Mouse (Mus musculus): ENCODE measurements around the gene Gfer. TPM values are rescaled to one million over a fixed set of nuclear protein-coding genes. Genes with fewer than 3 reads are reported as not detected.

Gfer gene
- polyA plus RNA-seq, 1 experiment from 2014 or later = 49.5 TPM

DNA sequence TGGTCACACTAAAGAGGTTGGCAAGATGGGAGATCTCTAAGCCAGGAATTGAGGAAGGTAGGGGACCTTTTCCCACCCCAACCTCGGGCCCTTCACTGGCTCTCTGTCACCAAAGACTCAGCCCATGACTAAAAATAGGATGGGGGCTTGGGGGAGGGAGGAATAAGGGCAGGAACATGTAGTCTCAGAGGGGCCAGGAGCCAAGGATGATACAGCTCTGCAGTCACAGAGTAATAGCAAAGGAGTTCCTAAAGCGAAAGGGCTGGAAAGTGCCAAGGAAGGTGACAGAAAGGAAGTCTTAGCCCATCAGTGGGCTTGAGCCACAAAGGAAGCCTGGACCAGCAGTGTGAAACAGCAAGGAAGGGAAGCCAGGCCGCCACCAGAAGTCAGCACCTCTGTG, 44.1 kb downstream of the Gfer start:
- Histone ChIP-seq H3K9me3 (replicated peaks) (no peaks in the 10 kb centered on the region), H3K36me3 (no peaks in the 10 kb centered on the region), H3K9ac (0 out of 2 replicates have a peak overlapping the region, but pooled peaks have one; percentile 3), H3K27ac (no peak overlapping the region), H3K4me2 (no peak overlapping the region), H3K27me3 (peaks cover 20% of the 10 kb centered on the region), H3K4me1 (peaks cover 36% of the 10 kb centered on the region), H3K4me3 (replicated peaks) (no peak overlapping the region)
- WGBS = 65% methylated on average over 3 of the region's 3 CpGs
- no peak for ATAC-seq (replicated peaks; ENCODE audit: low FRiP score)

DNA sequence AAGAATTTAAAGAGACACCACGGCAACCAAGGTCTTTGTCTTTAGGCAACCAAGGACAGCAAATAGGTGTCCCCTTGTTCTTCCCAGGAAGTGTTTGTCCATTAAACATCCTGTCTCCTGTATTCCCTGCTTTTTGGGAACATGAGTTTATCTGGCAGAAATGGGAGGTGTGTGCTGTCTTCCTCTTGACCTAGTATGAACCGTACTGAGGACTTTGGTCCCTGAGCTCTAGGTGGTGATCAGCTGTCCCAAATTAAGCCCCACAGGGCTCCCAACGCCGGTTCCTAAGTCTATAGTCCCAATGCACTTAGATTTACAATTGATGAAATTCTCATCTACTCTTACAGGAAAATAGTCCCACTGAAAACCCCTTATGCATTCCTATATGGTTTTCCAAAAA, 45.2 kb downstream of the Gfer start:
- 78% methylated on average over 4 of the region's 4 CpGs for WGBS
- no peak for ATAC-seq (replicated peaks; ENCODE audit: low FRiP score)
- Histone ChIP-seq H3K9me3 (replicated peaks) (no peaks in the 10 kb centered on the region), H3K27ac (0 out of 2 replicates have a peak overlapping the region, but pooled peaks have one; percentile 84), H3K4me3 (replicated peaks) (no peak overlapping the region; the same call in 1 of the 2 replicates), H3K4me2 (peak overlapping the region; percentile 99), H3K4me1 (peaks cover 38% of the 10 kb centered on the region), H3K27me3 (peaks cover 12% of the 10 kb centered on the region), H3K36me3 (no peaks in the 10 kb centered on the region), H3K9ac (no peak overlapping the region)

GRCm38 (mm10) chr17:24650070-24650616, 45.8 kb downstream of the Gfer start, which contains the start of gene Slc9a3r2:
TSS of gene Slc9a3r2 (minus strand) at chr17:24650327.
- H3K4me3 ChIP-seq (replicated peaks) = peak within 1 kb of the TSS; percentile 87
- H3K27me3 ChIP-seq = peaks cover 12% of the 10 kb centered on the region
- peak within 1 kb of the TSS; percentile 84 for H3K27ac ChIP-seq
- peaks cover 45% of the 10 kb centered on the region for H3K4me1 ChIP-seq
- no peaks in the 10 kb centered on the region for H3K9me3 ChIP-seq (replicated peaks)
- no peaks in the 10 kb centered on the region for H3K36me3 ChIP-seq
- 1% methylated on average over 41 of the region's 41 CpGs for WGBS
- ATAC-seq (replicated peaks; ENCODE audit: low FRiP score) = peak; percentile 76
- peak within 1 kb of the TSS; percentile 89 for H3K9ac ChIP-seq
- H3K4me2 ChIP-seq = peak within 1 kb of the TSS; percentile 99

DNA sequence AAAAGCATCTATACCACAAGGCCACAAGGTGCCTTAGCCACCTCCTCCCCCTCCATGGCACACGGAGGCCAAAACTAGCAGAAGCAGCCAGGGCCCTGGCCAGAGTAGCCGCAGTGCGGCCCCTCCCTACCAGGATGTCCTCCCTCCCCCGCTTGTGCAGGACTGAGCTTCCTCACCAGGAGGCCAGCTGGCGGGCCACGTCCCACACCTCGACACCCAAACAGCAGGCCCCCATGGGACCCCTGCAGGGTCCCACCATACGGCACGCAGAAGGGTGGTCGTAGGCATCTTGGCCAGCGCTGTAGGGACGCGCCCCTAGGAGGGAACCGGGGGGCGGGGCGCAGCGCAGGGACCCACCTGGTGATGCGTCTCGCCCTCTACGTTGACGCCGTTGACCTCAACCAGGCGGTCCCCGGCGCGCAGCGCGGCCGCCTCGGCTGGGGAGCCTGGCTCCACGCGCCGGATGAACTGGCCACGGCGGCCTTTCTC, 46.3 kb downstream of the Gfer start:
- peak; percentile 40 for ATAC-seq (replicated peaks; ENCODE audit: low FRiP score)
- Histone ChIP-seq H3K4me2 (peak overlapping the region; percentile 99), H3K27ac (peak overlapping the region; percentile 84), H3K4me1 (peaks cover 50% of the 10 kb centered on the region), H3K9me3 (replicated peaks) (no peaks in the 10 kb centered on the region), H3K36me3 (no peaks in the 10 kb centered on the region), H3K4me3 (replicated peaks) (peak overlapping the region; percentile 87), H3K9ac (peak overlapping the region; percentile 89), H3K27me3 (peaks cover 12% of the 10 kb centered on the region)
- WGBS = under 1% methylated on average over 34 of the region's 35 CpGs

DNA sequence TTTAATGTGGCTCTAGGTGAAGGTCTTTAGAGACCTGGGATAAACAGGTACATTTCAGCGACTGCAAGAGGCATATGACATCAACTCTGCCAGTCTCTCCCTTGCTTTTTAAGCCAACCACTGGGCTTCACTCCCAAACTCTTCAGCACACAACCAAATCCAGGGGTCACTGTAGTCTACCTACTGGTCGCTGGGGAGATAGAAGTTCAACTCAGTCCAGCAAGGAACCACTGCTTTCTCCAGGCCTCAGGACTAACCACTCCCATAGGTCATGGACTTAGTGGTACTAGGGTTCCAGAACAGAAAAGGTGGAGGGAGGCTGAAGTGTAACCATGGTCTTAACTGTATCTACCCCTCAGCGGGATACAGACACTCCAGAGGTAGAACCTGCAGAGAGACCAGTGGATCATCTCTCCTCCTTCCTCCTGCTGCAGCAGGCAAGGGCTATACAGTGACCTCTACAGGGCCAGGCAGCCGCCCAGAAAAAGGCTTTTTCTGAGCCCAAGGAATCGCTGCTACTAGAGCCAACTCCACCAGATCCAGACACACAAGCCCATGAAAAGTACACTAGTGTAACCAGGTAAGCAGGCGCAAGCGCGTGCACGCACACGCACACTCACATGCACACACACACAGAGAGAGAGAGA, 47.1 kb downstream of the Gfer start:
- WGBS = 75% methylated on average over 10 of the region's 10 CpGs
- Histone ChIP-seq H3K4me2 (peak overlapping the region; percentile 99), H3K4me3 (replicated peaks) (peak overlapping the region; percentile 87), H3K9ac (peak overlapping the region; percentile 89), H3K9me3 (replicated peaks) (no peaks in the 10 kb centered on the region), H3K36me3 (no peaks in the 10 kb centered on the region), H3K4me1 (peaks cover 57% of the 10 kb centered on the region), H3K27me3 (peaks cover 12% of the 10 kb centered on the region), H3K27ac (peak overlapping the region; percentile 84)
- ATAC-seq (replicated peaks; ENCODE audit: low FRiP score) = no peak

GRCm38 (mm10) chr17:24647493-24647892, 48.5 kb downstream of the Gfer start:
- ATAC-seq (replicated peaks; ENCODE audit: low FRiP score) = no peak
- Histone ChIP-seq H3K27me3 (peaks cover 12% of the 10 kb centered on the region), H3K27ac (peak overlapping the region; percentile 88), H3K9me3 (replicated peaks) (no peaks in the 10 kb centered on the region), H3K4me1 (peaks cover 66% of the 10 kb centered on the region), H3K4me2 (peak overlapping the region; percentile 99), H3K4me3 (replicated peaks) (peak overlapping the region; percentile 87), H3K9ac (0 out of 2 replicates have a peak overlapping the region, but pooled peaks have one; percentile 6), H3K36me3 (peaks cover 5% of the 10 kb centered on the region; the same call in 1 of the 2 replicates)
- 81% methylated on average over 11 of the region's 11 CpGs for WGBS

- Histone ChIP-seq H3K27ac (peak overlapping the region; percentile 88), H3K9me3 (replicated peaks) (no peaks in the 10 kb centered on the region), H3K27me3 (peaks cover 10% of the 10 kb centered on the region), H3K36me3 (peaks cover 15% of the 10 kb centered on the region; the same call in 1 of the 2 replicates), H3K4me3 (replicated peaks) (no peak overlapping the region), H3K4me2 (peak overlapping the region; percentile 99), H3K9ac (no peak overlapping the region), H3K4me1 (peaks cover 69% of the 10 kb centered on the region)
- 79% methylated on average over 4 of the region's 4 CpGs for WGBS
- no peak for ATAC-seq (replicated peaks; ENCODE audit: low FRiP score)
Observed at GRCm38 (mm10) chr17:24646381-24646780, 49.6 kb downstream of the Gfer start.

DNA sequence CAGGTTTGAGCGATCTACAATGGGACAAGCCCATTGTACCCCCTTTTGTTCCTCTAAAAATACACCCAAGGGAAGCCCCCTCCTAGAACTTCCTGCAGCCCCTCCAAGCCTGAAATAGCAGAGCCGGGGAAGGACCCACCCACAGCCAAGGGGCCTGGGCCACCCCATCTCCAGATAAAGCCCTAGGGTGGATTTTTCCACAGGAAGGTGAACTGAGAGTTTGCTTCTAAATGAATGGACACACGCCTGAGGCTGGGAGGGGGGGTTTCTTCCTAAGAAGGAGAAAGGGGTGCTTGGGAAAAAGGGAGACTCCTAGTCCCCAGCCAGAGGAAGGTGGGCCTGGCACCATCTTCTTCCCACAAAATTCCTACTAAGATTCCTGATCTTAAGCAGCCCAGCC, 50.0 kb downstream of the Gfer start:
- H3K27me3 ChIP-seq = peaks cover 5% of the 10 kb centered on the region; the same call in 1 of the 2 replicates
- WGBS = 76% methylated on average over 3 of the region's 3 CpGs
- ATAC-seq (replicated peaks; ENCODE audit: low FRiP score) = no peak
- H3K4me2 ChIP-seq = peak overlapping the region; percentile 43
- H3K9ac ChIP-seq = no peak overlapping the region
- H3K27ac ChIP-seq = peak overlapping the region; percentile 88
- peaks cover 17% of the 10 kb centered on the region for H3K36me3 ChIP-seq
- peaks cover 70% of the 10 kb centered on the region for H3K4me1 ChIP-seq
- no peak overlapping the region for H3K4me3 ChIP-seq (replicated peaks)
- no peaks in the 10 kb centered on the region for H3K9me3 ChIP-seq (replicated peaks)

DNA sequence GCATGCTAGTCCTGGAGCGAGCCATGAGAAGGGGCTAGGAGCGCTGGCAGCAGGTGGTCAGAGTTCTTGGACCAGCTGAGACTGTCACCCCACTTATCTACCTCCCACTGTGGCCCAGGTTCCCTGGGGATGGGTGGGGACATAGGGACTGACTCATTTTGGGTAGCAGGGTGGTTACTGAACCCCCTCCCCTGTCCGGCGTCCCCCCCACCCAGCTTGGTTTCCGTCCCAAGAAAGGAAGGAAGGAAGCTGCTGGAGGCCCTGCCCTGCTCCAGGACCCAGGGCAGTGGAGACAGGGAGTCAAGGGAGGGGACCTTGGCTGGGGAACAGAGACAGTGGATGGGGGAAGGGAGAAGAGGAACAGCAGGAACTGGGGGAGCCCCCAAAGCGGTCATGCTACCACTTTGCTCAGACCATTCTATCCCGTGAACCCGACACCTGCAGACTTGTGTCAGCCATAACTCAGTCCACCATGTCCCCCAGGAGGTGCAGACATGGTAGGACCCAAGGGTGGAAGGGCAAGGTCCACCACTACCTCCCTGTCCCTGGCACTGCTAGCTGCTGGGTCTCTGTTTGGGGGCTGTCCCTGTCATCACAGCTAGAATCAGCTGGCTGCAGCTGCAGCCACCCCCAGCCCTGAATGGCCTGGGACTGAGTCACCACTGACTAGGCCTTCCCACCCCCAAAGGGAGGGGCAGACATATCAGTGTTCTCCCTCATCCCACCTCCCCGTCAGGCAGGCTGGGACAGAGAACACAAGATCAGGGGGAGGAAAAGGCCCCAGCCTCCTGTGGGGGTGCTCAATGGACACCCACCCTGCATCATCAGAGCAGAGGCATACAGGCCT, 50.9 kb downstream of the Gfer start:
- 70% methylated on average over 9 of the region's 9 CpGs for WGBS
- Histone ChIP-seq H3K4me1 (peaks cover 70% of the 10 kb centered on the region), H3K9ac (peak overlapping the region; percentile 0; the same call in 1 of the 2 replicates), H3K4me2 (peak overlapping the region; percentile 43), H3K27ac (peak overlapping the region; percentile 88), H3K27me3 (no peaks in the 10 kb centered on the region), H3K9me3 (replicated peaks) (no peaks in the 10 kb centered on the region), H3K4me3 (replicated peaks) (peak overlapping the region; percentile 17), H3K36me3 (peaks cover 25% of the 10 kb centered on the region)
- peak; percentile 20; the same call in 1 of the 2 replicates for ATAC-seq (replicated peaks; ENCODE audit: low FRiP score)

DNA sequence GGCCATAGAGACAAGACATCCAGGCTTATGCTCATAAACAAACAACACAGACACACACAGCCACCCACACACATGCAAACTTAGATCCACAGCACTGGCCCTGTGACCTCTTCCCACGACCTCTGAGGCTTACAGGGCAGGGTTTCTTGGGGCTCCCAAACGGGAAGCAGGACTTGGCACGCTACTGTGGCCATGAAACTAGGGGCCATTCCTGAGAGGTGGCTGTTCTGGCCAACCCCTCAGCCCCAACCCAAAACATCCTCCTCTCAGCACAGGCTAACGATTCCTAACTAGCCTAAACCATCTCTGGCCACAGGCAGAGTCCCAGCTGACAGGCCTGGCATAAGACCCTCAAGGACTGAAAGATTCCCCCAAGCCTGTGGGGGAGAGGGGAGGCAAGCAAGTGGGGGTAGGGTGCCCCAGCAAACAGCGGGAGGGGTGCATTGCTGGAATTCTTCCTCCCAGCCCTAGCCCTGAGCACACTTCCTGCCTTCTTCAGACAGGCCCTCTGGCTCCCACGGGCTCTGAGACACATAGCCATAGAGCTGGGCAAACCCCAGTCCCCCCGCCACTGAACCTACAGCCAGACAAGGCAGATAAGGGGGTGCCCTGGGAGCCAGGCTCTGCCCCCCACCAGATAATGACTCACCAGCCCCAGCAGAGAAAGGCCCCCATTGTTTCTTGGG, 51.8 kb downstream of the Gfer start:
- Histone ChIP-seq H3K36me3 (peaks cover 33% of the 10 kb centered on the region), H3K27ac (peak overlapping the region; percentile 88), H3K4me3 (replicated peaks) (peak overlapping the region; percentile 17), H3K9me3 (replicated peaks) (no peaks in the 10 kb centered on the region), H3K27me3 (no peaks in the 10 kb centered on the region), H3K4me2 (peak overlapping the region; percentile 43), H3K9ac (peak overlapping the region; percentile 0; the same call in 1 of the 2 replicates), H3K4me1 (peaks cover 71% of the 10 kb centered on the region)
- WGBS = 28% methylated on average over 7 of the region's 7 CpGs
- ATAC-seq (replicated peaks; ENCODE audit: low FRiP score) = 0 out of 2 replicates have a peak, but pooled peaks have one; percentile 13
